Mouse (Mus musculus) Patski (cell line): ENCODE results near the gene Smtnl2. TPM values are rescaled to one million over a fixed set of nuclear protein-coding genes. Genes with fewer than 3 reads are reported as not detected.

Source experiments
- ATAC-seq: fragments of 100-300 bp; one replicate; pipeline ENCODE4 v1.8.0; 2021
- CTCF ChIA-PET: fragments of 350-600 bp; sonication (Branson Sonifier 250); formaldehyde crosslinking; loops from one replicate; lab custom pipeline; 2022; ENCODE audit warnings: inconsistent platforms; lab: Charles Lee
- POLR2A ChIA-PET: fragments of 350-600 bp; sonication (Branson Sonifier 250); formaldehyde crosslinking; loops from one replicate; lab custom pipeline; 2022; ENCODE audit warnings: antibody characterized with exemption, inconsistent platforms; lab: Charles Lee
- DNase-seq: peaks from one replicate; pipeline ENCODE4 v3.0.0-alpha.2; 2011; ENCODE audit warnings: low read depth, low spot score
- H3K27me3 ChIP-seq: fragments of 371-371 bp; one replicate; pipeline ENCODE4 v1.5.1; 2021
- CTCF ChIP-seq: fragments of 100-300 bp; IDR thresholded peaks from one replicate; pipeline ENCODE4 v1.5.1; 2021
- in situ Hi-C: fragments of 300-500 bp; cut with MboI; formaldehyde crosslinking; loops from 3 replicates; pipeline ENCODE4 v1.11.1; 2018; ENCODE audit warnings: low pct_unique_long_range_greater_than_20kb, mixed read lengths
- polyA plus RNA-seq: library from polyadenylated mRNA; unstranded; gene quantifications from one replicate; pipeline ENCODE4 v1.2.3, GENCODE M21; 2021

Smtnl2 gene
- polyA plus RNA-seq, 1 experiment from 2014 or later = 18.8 TPM

GRCm38 (mm10) chr11:72389407-72390142, 21.9 kb downstream of the Smtnl2 start:
- H3K27me3 ChIP-seq = no peaks in the 10 kb centered on the region
- ChIA-PET CTCF (no interaction called here), POLR2A (interaction anchor here (1.2 kb wide), 1 partner anchor 10 kb away, joined by 3 read pairs; no protein-coding TSS in a partner anchor)
- DNase-seq (no peak), ATAC-seq (no peak)
- no peak for TF ChIP-seq CTCF
- in situ Hi-C loops = no loop called here

- ChIA-PET CTCF (interaction anchor here (1.0 kb wide), 1 partner anchor 22 kb away, joined by 3 read pairs; no protein-coding TSS in a partner anchor), POLR2A (no interaction called here)
- ATAC-seq (no peak), DNase-seq (no peak)
- in situ Hi-C loops = no loop called here
- no peaks in the 10 kb centered on the region for H3K27me3 ChIP-seq
- TF ChIP-seq CTCF = no peak
Measured at GRCm38 (mm10) chr11:72388113-72388529, 23.4 kb downstream of the Smtnl2 start.

- TF ChIP-seq CTCF = no peak
- no peak for DNase-seq
- no peak for ATAC-seq
- CTCF ChIA-PET = interaction anchor here (1.1 kb wide), 1 partner anchor 10 kb away, joined by 3 read pairs; no protein-coding TSS in a partner anchor
- in situ Hi-C loops = no loop called here
- H3K27me3 ChIP-seq = no peaks in the 10 kb centered on the region
- POLR2A ChIA-PET = interaction anchor here (0.7 kb wide), 1 partner anchor 10 kb away, joined by 3 read pairs; no protein-coding TSS in a partner anchor
Measured at GRCm38 (mm10) chr11:72379351-72379750, 32.2 kb downstream of the Smtnl2 start.

GRCm38 (mm10) chr11:72378222-72378621, 33.3 kb downstream of the Smtnl2 start:
- no peak for DNase-seq
- in situ Hi-C loops = no loop called here

DNA sequence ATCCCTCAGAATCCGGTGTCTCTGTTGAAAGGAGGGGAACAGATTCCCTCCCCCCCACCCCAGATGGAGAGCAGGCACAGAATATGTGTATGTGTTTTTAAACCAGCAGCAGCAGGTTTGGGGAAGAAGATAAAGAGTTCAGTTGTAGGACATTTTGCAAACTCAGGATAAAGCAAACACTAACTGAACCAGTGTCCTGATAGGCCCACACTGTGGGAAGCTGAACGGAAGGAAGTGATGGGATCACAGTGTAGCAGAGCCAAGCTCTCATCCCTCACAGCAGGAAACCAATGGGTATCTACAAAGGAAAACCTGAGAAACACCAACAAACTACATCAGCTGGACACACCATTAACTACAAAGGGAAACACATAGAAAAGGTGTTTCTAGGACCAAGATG, 35.0 kb downstream of the Smtnl2 start:
- no peaks in the 10 kb centered on the region for H3K27me3 ChIP-seq
- POLR2A ChIA-PET = no interaction called here
- DNase-seq (no peak), ATAC-seq (no peak)
- TF ChIP-seq CTCF = no peak
- CTCF ChIA-PET = no interaction called here
- in situ Hi-C loops = no loop called here

More at GRCm38 (mm10) chr11:72378222-72378621, 33.3 kb downstream of the Smtnl2 start:
- ChIA-PET CTCF (interaction anchor here (1.1 kb wide), 1 partner anchor 8 kb away, joined by 3 read pairs; no protein-coding TSS in a partner anchor), POLR2A (no interaction called here)
- no peak for TF ChIP-seq CTCF
- no peaks in the 10 kb centered on the region for H3K27me3 ChIP-seq
- ATAC-seq = no peak

GRCm38 (mm10) chr11:72369904-72370672, 41.4 kb downstream of the Smtnl2 start:
- in situ Hi-C loops = no loop called here
- DNase-seq (no peak), ATAC-seq (no peak)
- POLR2A ChIA-PET = interaction anchor here (1.1 kb wide), 1 partner anchor 26 kb away, joined by 3 read pairs; no protein-coding TSS in a partner anchor
- no peaks in the 10 kb centered on the region for H3K27me3 ChIP-seq
- CTCF ChIA-PET = interaction anchor here (1.0 to 2.1 kb wide), 10 partner anchors 9 to 146 kb away, joined by 3 to 7 read pairs (median 4); no protein-coding TSS in a partner anchor
- TF ChIP-seq CTCF = peak; percentile 45

DNA sequence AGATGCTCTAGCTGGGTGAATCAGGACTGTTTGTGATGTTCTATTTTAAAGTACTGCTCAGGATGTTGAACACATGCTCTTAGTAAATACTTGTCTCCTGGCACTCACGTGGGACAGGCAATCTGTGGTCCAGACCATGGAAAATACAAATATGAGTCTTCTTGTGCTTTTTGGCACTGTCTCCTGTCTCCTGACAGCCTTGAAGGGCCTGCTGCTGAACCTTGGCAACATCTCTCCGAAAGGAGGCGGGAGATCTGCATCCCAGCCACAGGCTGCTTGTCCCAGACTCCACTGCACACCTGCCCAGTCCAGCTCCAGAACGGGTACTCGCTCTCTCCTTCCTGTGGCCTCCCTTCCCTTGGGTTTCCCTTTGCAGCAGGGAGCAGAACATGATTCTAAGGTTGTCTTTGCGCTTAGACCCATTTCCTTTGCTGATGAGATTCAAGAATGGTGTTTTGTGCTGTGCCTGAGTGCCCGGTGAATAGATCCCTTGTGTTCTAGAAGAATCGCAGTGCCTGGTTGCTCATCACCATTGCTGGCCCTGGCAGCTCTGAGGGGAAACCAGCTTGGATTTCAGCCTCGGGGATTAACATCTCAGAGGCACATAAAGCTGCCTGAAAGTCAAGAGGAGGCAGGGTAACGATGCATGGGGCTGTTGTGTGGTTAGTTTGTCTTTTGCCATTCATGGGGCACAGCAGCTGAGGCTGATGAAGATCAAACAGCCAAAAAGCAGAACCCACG, 43.4 kb downstream of the Smtnl2 start:
- ATAC-seq (no peak), DNase-seq (no peak)
- H3K27me3 ChIP-seq = no peaks in the 10 kb centered on the region
- ChIA-PET POLR2A (no interaction called here), CTCF (interaction anchor here (1.3 to 1.5 kb wide), 2 partner anchors 12 to 147 kb away, joined by 3 read pairs; no protein-coding TSS in a partner anchor)
- in situ Hi-C loops = no loop called here
- no peak for TF ChIP-seq CTCF

DNA sequence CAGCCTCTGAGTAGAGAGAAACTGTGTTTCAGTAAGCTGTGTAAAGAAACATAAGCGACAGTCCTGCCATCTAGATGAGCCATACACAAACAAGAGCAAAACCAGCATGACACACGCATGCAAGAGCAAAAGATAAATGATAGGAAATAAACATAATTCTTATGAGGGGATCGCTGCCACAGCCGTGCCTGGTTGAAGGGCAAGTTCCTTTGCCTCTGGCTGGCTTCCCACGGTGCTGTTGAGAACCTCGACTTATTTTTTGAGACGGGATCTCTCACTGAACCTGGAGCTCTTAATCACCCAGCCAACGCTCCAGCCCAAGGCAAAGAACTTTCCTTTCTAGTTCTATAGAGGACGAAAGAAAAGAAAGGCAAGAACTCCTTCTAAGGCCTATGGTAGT, 45.4 kb downstream of the Smtnl2 start:
- ATAC-seq (no peak), DNase-seq (no peak)
- H3K27me3 ChIP-seq = no peaks in the 10 kb centered on the region
- no peak for TF ChIP-seq CTCF
- in situ Hi-C loops = no loop called here
- POLR2A ChIA-PET = interaction anchor here (0.6 kb wide), 1 partner anchor 8 kb away, joined by 3 read pairs; no protein-coding TSS in a partner anchor
- CTCF ChIA-PET = no interaction called here

DNA sequence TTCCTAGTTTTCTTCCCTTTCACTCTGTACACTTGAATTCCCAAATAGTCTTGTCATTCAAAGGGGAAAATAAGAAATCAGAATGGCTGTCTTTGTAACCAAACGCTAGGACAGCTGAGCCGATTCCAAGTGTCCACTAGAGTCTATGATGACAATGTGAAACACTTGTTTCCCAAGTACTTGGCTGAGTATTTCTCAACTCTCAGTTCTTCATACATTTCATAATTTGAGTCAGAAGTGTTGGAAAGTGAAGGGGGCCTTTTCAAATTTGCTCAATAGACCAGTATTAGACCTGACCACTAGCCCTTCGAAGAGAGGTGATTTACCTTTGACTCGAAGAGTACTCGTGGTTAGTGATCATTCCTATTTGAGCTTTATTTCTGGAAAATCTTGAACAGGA, 47.0 kb downstream of the Smtnl2 start:
- in situ Hi-C loops = no loop called here
- ATAC-seq = no peak
- POLR2A ChIA-PET = no interaction called here

More for the DNA sequence above, 47.0 kb downstream of the Smtnl2 start:
- CTCF ChIA-PET = interaction anchor here (1.0 kb wide), 1 partner anchor 71 kb away, joined by 3 read pairs; the partner anchor contains the start of gene Ggt6
- TF ChIP-seq CTCF = no peak
- no peak for DNase-seq
- no peaks in the 10 kb centered on the region for H3K27me3 ChIP-seq
